Mouse (Mus musculus) kidney, postnatal 0 days (tissue): ENCODE measurements at regions not wholly inside any gene's neighbourhood (a gene's known extent, or its start where the extent isn't known, plus 50 kb on each side); places are given as distances from the start of the nearest gene placed in this dataset.

Source experiments
- ATAC-seq: fragments of 200-750 bp; cut with Nextera tagmentation; replicated peaks from 2 replicates; pipeline ENCODE4 v1.8.0; 2017; ENCODE audit warnings: low read depth, moderate number of reproducible peaks, moderate TSS enrichment, moderate library complexity; ENCODE audit not compliant: low FRiP score
- DNase-seq: peaks from one replicate; pipeline ENCODE4 v3.0.0-alpha.2; 2016; ENCODE audit warnings: low spot score
- H3K27ac ChIP-seq: fragments of 300-500 bp; sonication (generic); 2 replicates; pipeline ENCODE4 v1.5.1; 2014; ENCODE audit warnings: mild to moderate bottlenecking
- H3K27me3 ChIP-seq: fragments of 300-500 bp; sonication (generic); 2 replicates; pipeline ENCODE4 v1.6.1; 2014; ENCODE audit warnings: low read length, mixed read lengths; ENCODE audit not compliant: insufficient read depth
- H3K36me3 ChIP-seq: fragments of 300-500 bp; sonication (generic); 2 replicates; pipeline ENCODE4 v1.6.1; 2014; ENCODE audit warnings: low read length, mixed read lengths; ENCODE audit not compliant: insufficient read depth
- H3K4me1 ChIP-seq: fragments of 300-500 bp; sonication (generic); replicated peaks from 2 replicates; pipeline ENCODE4 v1.6.1; 2014; ENCODE audit warnings: antibody characterized with exemption, low read length, mixed read lengths; ENCODE audit not compliant: insufficient read depth
- H3K4me2 ChIP-seq: fragments of 300-500 bp; sonication (generic); 2 replicates; pipeline ENCODE4 v1.6.1; 2014; ENCODE audit warnings: mild to moderate bottlenecking, low read length, moderate library complexity, mixed read lengths
- H3K4me3 ChIP-seq: fragments of 300-500 bp; sonication (generic); replicated peaks from 2 replicates; pipeline ENCODE4 v1.5.1; 2014; ENCODE audit warnings: low read depth, low read length
- H3K9ac ChIP-seq: fragments of 300-500 bp; sonication (generic); 2 replicates; pipeline ENCODE4 v1.6.1; 2014; ENCODE audit warnings: low read depth, low read length
- H3K9me3 ChIP-seq: fragments of 300-500 bp; sonication (generic); replicated peaks from 2 replicates; pipeline ENCODE4 v1.6.1; 2016; ENCODE audit warnings: low read length, inconsistent platforms, mixed read lengths
- CTCF ChIP-seq: IDR thresholded peaks from 2 replicates; pipeline ENCODE4 v1.5.1; 2016; ENCODE audit warnings: antibody characterized with exemption, low read depth, mild to moderate bottlenecking, moderate library complexity
- WGBS: fragments of 180-500 bp; shearing (Covaris S2); extraction: QIAGEN DNeasy Blood & Tissue Kit; methylation state at CpG from one replicate; pipeline ENCODE4 v1.1.7; 2014; 5-methylcytosine and 5-hydroxymethylcytosine counted together

GRCm38 (mm10) chr2:68530228-68530627, 52.0 kb upstream of the 4933409G03Rik start:
- Histone ChIP-seq H3K27ac (no peak overlapping the region), H3K4me2 (no peak overlapping the region), H3K36me3 (no peaks in the 10 kb centered on the region), H3K9ac (no peak overlapping the region), H3K4me3 (no peak overlapping the region), H3K9me3 (no peaks in the 10 kb centered on the region), H3K27me3 (no peaks in the 10 kb centered on the region), H3K4me1 (no peaks in the 10 kb centered on the region; the same call in 1 of the 2 replicates)
- WGBS = 86% methylated on average over 6 of the region's 6 CpGs
- DNase-seq (no peak), ATAC-seq (no peak)
- no peak for TF ChIP-seq CTCF

- TF ChIP-seq CTCF = no peak
- 64% methylated on average over 4 of the region's 4 CpGs for WGBS
- ATAC-seq = no peak
- peak; percentile 39 for DNase-seq
- Histone ChIP-seq H3K4me3 (no peak overlapping the region), H3K9ac (no peak overlapping the region), H3K27ac (no peak overlapping the region), H3K36me3 (no peaks in the 10 kb centered on the region), H3K4me2 (no peak overlapping the region), H3K4me1 (no peaks in the 10 kb centered on the region; the same call in 1 of the 2 replicates), H3K9me3 (no peaks in the 10 kb centered on the region), H3K27me3 (no peaks in the 10 kb centered on the region)
Observed at GRCm38 (mm10) chr2:68531099-68531498, 51.1 kb upstream of the 4933409G03Rik start.
